Mouse (Mus musculus) hindbrain, embryonic 14.5 days (tissue): Measurements from ENCODE around the gene Rbms1. TPM values are rescaled to one million over a fixed set of nuclear protein-coding genes. Genes with fewer than 3 reads are reported as not detected.
A peak's percentile ranks its signal among the peaks of the same experiment; 100 is the strongest.

Source experiments
- ATAC-seq: fragments of 200-750 bp; cut with Nextera tagmentation; 2 replicates; pipeline ENCODE4 v1.8.0; 2017; ENCODE audit warnings: moderate number of reproducible peaks, mild to moderate bottlenecking, moderate TSS enrichment, moderate library complexity; ENCODE audit not compliant: low FRiP score
- DNase-seq: peaks from one replicate; pipeline ENCODE4 v3.0.0-alpha.2; 2015; ENCODE audit warnings: low spot score
- H3K27ac ChIP-seq: fragments of 300-500 bp; sonication (generic); 2 replicates; pipeline ENCODE4 v1.5.1; 2014; ENCODE audit warnings: mild to moderate bottlenecking, moderate library complexity
- H3K27me3 ChIP-seq: fragments of 300-500 bp; sonication (generic); 2 replicates; pipeline ENCODE4 v1.6.1; 2014; ENCODE audit warnings: mild to moderate bottlenecking, low read length, mixed read lengths; ENCODE audit not compliant: control insufficient read depth, insufficient read depth
- H3K36me3 ChIP-seq: fragments of 300-500 bp; sonication (generic); replicated peaks from 2 replicates; pipeline ENCODE4 v1.6.1; 2014; ENCODE audit not compliant: control insufficient read depth, insufficient read depth
- H3K4me1 ChIP-seq: fragments of 300-500 bp; sonication (generic); replicated peaks from 2 replicates; pipeline ENCODE4 v1.6.1; 2014; ENCODE audit warnings: antibody characterized with exemption, low read length, mixed read lengths; ENCODE audit not compliant: control insufficient read depth, insufficient read depth
- H3K4me2 ChIP-seq: fragments of 300-500 bp; sonication (generic); replicated peaks from 2 replicates; pipeline ENCODE4 v1.6.1; 2014; ENCODE audit warnings: mild to moderate bottlenecking, moderate library complexity
- H3K4me3 ChIP-seq: fragments of 300-500 bp; sonication (generic); replicated peaks from 2 replicates; pipeline ENCODE4 v1.5.1; 2014; ENCODE audit warnings: mild to moderate bottlenecking, low read length
- H3K9ac ChIP-seq: fragments of 300-500 bp; sonication (generic); 2 replicates; pipeline ENCODE4 v1.6.1; 2014
- H3K9me3 ChIP-seq: fragments of 300-500 bp; sonication (generic); 2 replicates; pipeline ENCODE4 v1.6.1; 2016; ENCODE audit warnings: low read length; ENCODE audit not compliant: control insufficient read depth
- WGBS: fragments of 180-500 bp; shearing (Covaris S2); extraction: QIAGEN DNeasy Blood & Tissue Kit; methylation state at CpG from one replicate; pipeline ENCODE4 v1.1.7; 2014; 5-methylcytosine and 5-hydroxymethylcytosine counted together
- polyA plus RNA-seq: library from polyadenylated mRNA; unstranded; fragments of >200 nt; fragmentation: Nextera tagmentation; extraction: Ambion mirVana; gene quantifications from 2 replicates; pipeline ENCODE4 v1.2.1, GENCODE M21; 2014

The Rbms1 gene
- polyA plus RNA-seq, 1 experiment from 2014 or later = 64.9 TPM

GRCm38 (mm10) chr2:60923111-60923510 is 39.9 kb downstream of the Rbms1 start:
- Histone ChIP-seq H3K9ac (no peak overlapping the region), H3K4me2 (no peak overlapping the region), H3K4me1 (peaks cover 11% of the 10 kb centered on the region; the same call in 1 of the 2 replicates), H3K9me3 (no peaks in the 10 kb centered on the region), H3K27ac (0 out of 2 replicates have a peak overlapping the region, but pooled peaks have one; percentile 28), H3K27me3 (no peaks in the 10 kb centered on the region), H3K36me3 (no peaks in the 10 kb centered on the region), H3K4me3 (no peak overlapping the region)
- DNase-seq = no peak
- ATAC-seq = no peak
- 71% methylated on average over 6 of the region's 6 CpGs for WGBS

- no peaks in the 10 kb centered on the region for H3K9me3 ChIP-seq
- H3K9ac ChIP-seq = no peak overlapping the region
- 52% methylated on average over 5 of the region's 5 CpGs for WGBS
- H3K4me3 ChIP-seq = no peak overlapping the region
- no peaks in the 10 kb centered on the region for H3K27me3 ChIP-seq
- no peak; the same call in 1 of the 2 replicates for ATAC-seq
- H3K4me2 ChIP-seq = no peak overlapping the region
- H3K27ac ChIP-seq = no peak overlapping the region
- peaks cover 11% of the 10 kb centered on the region; the same call in 1 of the 2 replicates for H3K4me1 ChIP-seq
- no peak for DNase-seq
- H3K36me3 ChIP-seq = no peaks in the 10 kb centered on the region
Measured at GRCm38 (mm10) chr2:60922351-60922750, 40.6 kb downstream of the Rbms1 start.

GRCm38 (mm10) chr2:60920076-60920475 is 42.9 kb downstream of the Rbms1 start:
- no peak overlapping the region for H3K4me3 ChIP-seq
- DNase-seq = no peak
- no peak overlapping the region for H3K4me2 ChIP-seq
- H3K4me1 ChIP-seq = peaks cover 11% of the 10 kb centered on the region; the same call in 1 of the 2 replicates
- no peak for ATAC-seq
- H3K36me3 ChIP-seq = no peaks in the 10 kb centered on the region
- no peak overlapping the region for H3K27ac ChIP-seq
- no peak overlapping the region for H3K9ac ChIP-seq
- H3K27me3 ChIP-seq = no peaks in the 10 kb centered on the region
- H3K9me3 ChIP-seq = no peaks in the 10 kb centered on the region
- WGBS = 87% methylated on average over 3 of the region's 3 CpGs

DNA sequence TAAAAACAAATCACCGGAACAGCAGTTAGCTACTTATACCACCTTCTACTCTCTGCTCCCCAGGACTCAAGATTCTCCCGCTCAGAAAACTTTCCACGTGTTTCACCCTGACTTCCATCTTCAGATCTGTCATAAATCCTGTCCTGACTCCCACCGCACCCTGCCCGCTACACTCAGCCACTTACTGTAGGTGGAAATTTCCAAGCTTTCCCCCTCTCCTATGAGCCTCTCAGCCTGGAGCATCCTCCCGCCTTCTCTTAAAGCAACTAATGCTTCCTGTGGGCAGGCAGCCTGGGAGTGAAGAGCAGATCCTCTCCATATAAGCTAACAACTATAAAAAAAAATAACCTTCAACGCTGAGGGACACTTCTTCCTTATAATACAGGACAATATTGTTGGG is 44.6 kb downstream of the Rbms1 start:
- H3K27me3 ChIP-seq = no peaks in the 10 kb centered on the region
- ATAC-seq (no peak), DNase-seq (no peak)
- H3K36me3 ChIP-seq = no peaks in the 10 kb centered on the region
- peaks cover 11% of the 10 kb centered on the region; the same call in 1 of the 2 replicates for H3K4me1 ChIP-seq
- no peaks in the 10 kb centered on the region for H3K9me3 ChIP-seq
- 90% methylated on average over 7 of the region's 7 CpGs for WGBS
- H3K27ac ChIP-seq = no peak overlapping the region
- no peak overlapping the region for H3K4me2 ChIP-seq
- H3K9ac ChIP-seq = no peak overlapping the region
- H3K4me3 ChIP-seq = no peak overlapping the region

GRCm38 (mm10) chr2:60914524-60915280 is 48.3 kb downstream of the Rbms1 start:
- no peaks in the 10 kb centered on the region for H3K27me3 ChIP-seq
- no peaks in the 10 kb centered on the region for H3K36me3 ChIP-seq
- no peak for ATAC-seq
- H3K4me2 ChIP-seq = no peak overlapping the region
- no peak overlapping the region for H3K9ac ChIP-seq
- H3K4me1 ChIP-seq = peaks cover 15% of the 10 kb centered on the region; the same call in 1 of the 2 replicates
- DNase-seq = no peak
- no peak overlapping the region for H3K4me3 ChIP-seq
- no peak overlapping the region for H3K27ac ChIP-seq
- WGBS = 77% methylated on average over 7 of the region's 7 CpGs
- no peaks in the 10 kb centered on the region for H3K9me3 ChIP-seq

DNA sequence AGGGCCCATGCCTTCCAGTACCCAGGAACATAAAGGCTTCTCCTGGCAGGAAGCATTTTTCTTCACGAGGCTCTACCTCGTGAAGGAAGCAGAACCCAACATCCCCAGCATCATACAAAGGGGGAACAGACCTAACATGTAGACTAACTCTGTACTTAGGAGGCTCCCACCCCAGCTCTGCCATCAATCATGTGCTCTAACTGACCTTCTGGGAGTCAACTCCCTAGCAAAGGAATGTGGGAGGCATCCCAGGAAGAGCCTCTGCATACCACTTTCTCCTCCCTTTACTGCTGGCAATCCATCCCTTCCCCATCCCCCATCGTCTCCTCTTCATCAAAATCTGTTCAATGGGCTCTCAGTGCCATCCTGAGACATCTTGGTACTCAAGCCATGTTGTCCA is 49.7 kb downstream of the Rbms1 start:
- Histone ChIP-seq H3K36me3 (no peaks in the 10 kb centered on the region), H3K4me2 (no peak overlapping the region), H3K9me3 (no peaks in the 10 kb centered on the region), H3K27ac (no peak overlapping the region), H3K27me3 (no peaks in the 10 kb centered on the region), H3K9ac (no peak overlapping the region), H3K4me1 (peaks cover 15% of the 10 kb centered on the region; the same call in 1 of the 2 replicates), H3K4me3 (no peak overlapping the region)
- 46% methylated on average over 3 of the region's 3 CpGs for WGBS
- no peak for DNase-seq
- ATAC-seq = no peak

DNA sequence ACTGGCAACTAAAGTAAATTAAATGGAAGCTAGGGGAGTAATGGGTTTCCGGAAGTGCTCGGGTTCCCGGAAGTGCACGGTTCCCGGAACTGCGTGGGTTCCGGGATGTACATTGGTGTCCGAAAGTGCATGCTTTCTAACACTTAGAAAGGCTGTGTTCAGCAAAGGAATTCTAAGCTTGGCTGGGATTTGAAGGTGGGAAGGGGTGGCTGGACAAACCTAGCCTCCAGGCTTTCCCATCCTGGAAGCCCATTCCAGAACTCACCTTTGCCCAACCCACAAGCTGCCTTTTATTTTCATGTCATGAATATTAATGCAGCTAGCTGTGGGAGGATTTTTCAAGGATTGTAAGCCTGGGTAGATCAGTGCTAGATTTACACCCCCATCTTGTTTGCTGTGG is 51.3 kb downstream of the Rbms1 start:
- no peaks in the 10 kb centered on the region for H3K27me3 ChIP-seq
- 90% methylated on average over 8 of the region's 8 CpGs for WGBS
- no peak overlapping the region for H3K27ac ChIP-seq
- no peak for ATAC-seq
- H3K4me1 ChIP-seq = peaks cover 15% of the 10 kb centered on the region; the same call in 1 of the 2 replicates
- H3K4me3 ChIP-seq = no peak overlapping the region
- H3K36me3 ChIP-seq = no peaks in the 10 kb centered on the region
- DNase-seq = no peak
- H3K9me3 ChIP-seq = no peaks in the 10 kb centered on the region
- no peak overlapping the region for H3K4me2 ChIP-seq
- no peak overlapping the region for H3K9ac ChIP-seq

DNA sequence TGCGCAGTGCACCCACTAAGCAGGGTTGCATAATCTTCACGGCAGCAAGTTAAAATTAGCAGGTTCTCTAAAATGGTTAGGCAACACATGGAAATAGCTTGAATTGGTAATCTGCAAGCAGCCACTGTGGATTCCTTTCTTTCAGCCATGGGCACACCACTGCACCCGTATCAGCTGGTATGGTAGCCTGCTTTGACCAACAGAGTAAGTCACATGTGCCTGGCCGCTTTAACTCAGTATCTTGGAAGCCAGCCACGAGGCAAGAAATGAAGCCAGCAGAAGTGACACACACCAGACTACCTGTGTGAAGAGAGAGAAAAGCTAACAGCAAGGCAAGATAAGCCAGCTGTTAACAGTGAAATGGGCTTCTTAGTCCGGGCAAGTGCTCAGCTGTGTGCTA is 52.2 kb downstream of the Rbms1 start:
- no peak overlapping the region for H3K9ac ChIP-seq
- no peak for ATAC-seq
- H3K9me3 ChIP-seq = no peaks in the 10 kb centered on the region
- no peak overlapping the region for H3K4me2 ChIP-seq
- H3K4me1 ChIP-seq = peaks cover 15% of the 10 kb centered on the region; the same call in 1 of the 2 replicates
- no peaks in the 10 kb centered on the region for H3K27me3 ChIP-seq
- no peak overlapping the region for H3K27ac ChIP-seq
- 74% methylated on average over 6 of the region's 6 CpGs for WGBS
- peak; percentile 42 for DNase-seq
- no peaks in the 10 kb centered on the region for H3K36me3 ChIP-seq
- H3K4me3 ChIP-seq = no peak overlapping the region

DNA sequence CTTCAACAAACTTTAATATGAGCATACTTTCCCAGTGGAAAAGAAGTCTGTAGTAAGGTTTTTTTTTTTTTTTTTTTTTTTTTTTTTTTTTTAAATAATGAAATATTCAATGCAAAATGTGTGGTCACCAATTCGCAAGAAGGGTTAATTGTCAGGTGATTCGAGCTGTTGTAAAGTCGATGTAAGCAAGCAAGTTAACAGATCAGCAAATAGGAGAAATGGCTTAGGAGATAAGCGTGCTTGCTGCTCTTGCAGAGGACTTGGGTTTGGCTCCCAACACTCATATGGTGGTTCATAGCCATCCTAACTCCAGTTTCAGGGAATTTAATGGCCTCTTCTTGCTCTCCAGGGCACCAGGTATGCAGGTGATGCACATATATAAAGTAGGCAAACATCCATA is 54.4 kb downstream of the Rbms1 start:
- 93% methylated on average over 4 of the region's 4 CpGs for WGBS
- Histone ChIP-seq H3K9ac (no peak overlapping the region), H3K27ac (no peak overlapping the region), H3K36me3 (no peaks in the 10 kb centered on the region), H3K9me3 (no peaks in the 10 kb centered on the region), H3K4me2 (no peak overlapping the region), H3K4me1 (peaks cover 15% of the 10 kb centered on the region; the same call in 1 of the 2 replicates), H3K27me3 (no peaks in the 10 kb centered on the region), H3K4me3 (no peak overlapping the region)
- ATAC-seq (no peak), DNase-seq (no peak)
